Mouse (Mus musculus): ENCODE results near the gene Thbd.

DNA sequence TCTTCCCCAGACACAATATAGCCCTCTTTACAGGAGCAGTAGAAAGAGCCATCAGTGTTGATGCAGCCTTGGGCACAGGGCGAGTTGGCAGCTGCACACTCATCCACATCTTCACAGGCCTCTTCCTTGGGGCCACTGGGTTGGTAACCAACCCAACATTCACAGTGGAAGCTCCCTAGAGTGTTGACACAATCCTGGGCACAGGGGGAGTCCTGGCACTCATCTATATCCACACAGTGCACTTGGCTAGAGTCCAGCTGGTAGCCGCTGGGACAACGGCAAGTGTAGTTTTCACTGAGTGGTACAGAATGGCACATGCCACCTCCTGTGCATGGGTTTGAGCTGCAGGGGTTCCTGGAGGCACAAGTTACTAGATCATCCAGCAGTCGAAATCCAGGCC, 34.2 kb upstream of the Thbd start:
- TF ChIP-seq POLR2A (IDR thresholded peaks at IDR 0.05; ENCODE audit: low read depth, low read length) = no peak
- TF ChIP-seq CTCF (conservative IDR thresholded peaks at IDR 0.05; ENCODE audit: insufficient read depth, insufficient read length, low read depth, low read length) = no peak

Data from kidney, adult 2 months (tissue).